Comparison of ENCODE assay signal across 11 mouse cellular contexts in the genomic region with DNA sequence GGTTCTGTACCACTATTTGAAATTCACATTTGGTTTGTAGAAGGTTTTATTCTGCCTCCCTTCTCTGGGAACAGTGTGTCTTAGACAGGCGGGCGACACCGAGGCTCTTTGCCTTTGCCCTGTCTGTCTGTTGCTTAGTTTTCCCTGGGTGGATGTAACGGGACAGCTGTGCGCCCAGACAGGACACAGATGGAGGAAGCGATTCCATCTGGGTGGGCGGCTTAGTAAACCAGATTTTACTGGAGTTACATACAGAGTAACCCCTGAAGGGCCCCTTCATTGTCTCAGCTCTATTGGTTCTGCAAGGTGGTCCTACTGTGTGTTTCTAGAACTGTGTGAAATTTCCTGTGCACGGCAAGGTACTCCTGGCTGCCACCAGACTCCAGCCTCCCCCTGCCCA.
DNase-seq lines count a peak whose midpoint lies in the region; ATAC-seq and TF ChIP-seq lines count a peak whose summit lies in the region.
"Had no signal": no experiment of that assay in that cellular context is flagged by ENCODE, and none has a peak within 500 bp of the region (broad histone marks: within the 10 kb centered on the region; RNA-seq: fewer than 3 reads in every experiment).

No protein-coding gene starts in this region.

- H3K9me3 ChIP-seq in intestine, embryonic 15.5 days, result no peaks in the 10 kb centered on the region
- H3K9me3 ChIP-seq in intestine, postnatal 0 days (ENCODE audit: control insufficient read depth), result no peaks in the 10 kb centered on the region
- no peaks in the 10 kb centered on the region for H3K9me3 ChIP-seq in midbrain, embryonic 14.5 days (ENCODE audit: control insufficient read depth, low read length)
- no peaks in the 10 kb centered on the region for H3K9me3 ChIP-seq in midbrain, embryonic 15.5 days
- no peaks in the 10 kb centered on the region for H3K9me3 ChIP-seq in hindbrain, embryonic 13.5 days
- H3K9me3 ChIP-seq in neural tube, embryonic 13.5 days, result no peaks in the 10 kb centered on the region

- no peak overlapping the region for H3K4me3 ChIP-seq in intestine, embryonic 15.5 days (replicated peaks)
- H3K4me3 ChIP-seq in intestine, postnatal 0 days (ENCODE audit: low read depth, low read length), result no peak overlapping the region
- H3K4me3 ChIP-seq in midbrain, embryonic 14.5 days (replicated peaks; ENCODE audit: low read depth, low read length), result no peak overlapping the region
- H3K4me3 ChIP-seq in midbrain, embryonic 15.5 days, result no peak overlapping the region
- no peak overlapping the region for H3K4me3 ChIP-seq in hindbrain, embryonic 13.5 days
- no peak overlapping the region for H3K4me3 ChIP-seq in neural tube, embryonic 13.5 days

- peak; percentile 13 for DNase-seq in midbrain, embryonic 14.5 days
- DNase-seq in urinary bladder, postnatal 14 days (ENCODE audit: low spot score), result no peak
- no peak for DNase-seq in spleen, postnatal 4 days (ENCODE audit: low spot score in 2 of 2)
- DNase-seq: gastrocnemius, postnatal 25 days; kidney, adult 2 months; thymus, postnatal 14 days had no signal

- no peak for TF ChIP-seq CTCF in intestine, postnatal 0 days (IDR thresholded peaks at IDR 0.05; ENCODE audit: low read depth)

- no peak overlapping the region for H3K4me2 ChIP-seq in intestine, embryonic 15.5 days (replicated peaks)
- H3K4me2 ChIP-seq in intestine, postnatal 0 days (replicated peaks; ENCODE audit: low read depth), result no peak overlapping the region
- no peak overlapping the region for H3K4me2 ChIP-seq in midbrain, embryonic 14.5 days (ENCODE audit: low read length)
- H3K4me2 ChIP-seq in midbrain, embryonic 15.5 days, result no peak overlapping the region
- no peak overlapping the region for H3K4me2 ChIP-seq in hindbrain, embryonic 13.5 days
- H3K4me2 ChIP-seq in neural tube, embryonic 13.5 days, result no peak overlapping the region

- H3K9ac ChIP-seq in intestine, embryonic 15.5 days, result no peak overlapping the region
- H3K9ac ChIP-seq in intestine, postnatal 0 days (ENCODE audit: low read depth, low read length), result no peak overlapping the region
- no peak overlapping the region for H3K9ac ChIP-seq in midbrain, embryonic 14.5 days (replicated peaks; ENCODE audit: low read length)
- H3K9ac ChIP-seq in midbrain, embryonic 15.5 days, result no peak overlapping the region
- no peak overlapping the region for H3K9ac ChIP-seq in hindbrain, embryonic 13.5 days
- no peak overlapping the region for H3K9ac ChIP-seq in neural tube, embryonic 13.5 days

- WGBS in intestine, embryonic 15.5 days, result 44% methylated on average over 8 of the region's 8 CpGs
- WGBS in intestine, postnatal 0 days, result 60% methylated on average over 8 of the region's 8 CpGs
- WGBS in midbrain, embryonic 14.5 days, result 56% methylated on average over 8 of the region's 8 CpGs
- WGBS in midbrain, embryonic 15.5 days, result 59% methylated on average over 8 of the region's 8 CpGs
- WGBS in hindbrain, embryonic 13.5 days, result 56% methylated on average over 8 of the region's 8 CpGs
- WGBS in neural tube, embryonic 13.5 days, result 43% methylated on average over 8 of the region's 8 CpGs

- peak; percentile 63 for ATAC-seq in intestine, embryonic 15.5 days
- no peak for ATAC-seq in intestine, postnatal 0 days
- ATAC-seq in midbrain, embryonic 14.5 days (ENCODE audit: low FRiP score, low TSS enrichment), result no peak
- ATAC-seq in midbrain, embryonic 15.5 days (replicated peaks), result no peak
- ATAC-seq in hindbrain, embryonic 13.5 days (ENCODE audit: low FRiP score), result 0 out of 2 replicates have a peak, but pooled peaks have one; percentile 21
- peak; percentile 63; the same call in 1 of the 2 replicates for ATAC-seq in neural tube, embryonic 13.5 days (ENCODE audit: low read depth)

- H3K36me3 ChIP-seq in intestine, embryonic 15.5 days, result no peaks in the 10 kb centered on the region
- peaks cover 16% of the 10 kb centered on the region; the same call in 1 of the 2 replicates for H3K36me3 ChIP-seq in intestine, postnatal 0 days (ENCODE audit: control insufficient read depth, insufficient read depth)
- H3K36me3 ChIP-seq in midbrain, embryonic 14.5 days (ENCODE audit: control insufficient read depth, insufficient read depth, low read length), result no peaks in the 10 kb centered on the region
- no peaks in the 10 kb centered on the region for H3K36me3 ChIP-seq in midbrain, embryonic 15.5 days (replicated peaks)
- H3K36me3 ChIP-seq in hindbrain, embryonic 13.5 days, result 0 out of 2 replicates have a peak, but pooled peaks cover 2% of the 10 kb centered on the region
- no peaks in the 10 kb centered on the region for H3K36me3 ChIP-seq in neural tube, embryonic 13.5 days

- 0 out of 2 replicates have a peak, but pooled peaks cover 9% of the 10 kb centered on the region for H3K4me1 ChIP-seq in intestine, embryonic 15.5 days (replicated peaks)
- H3K4me1 ChIP-seq in intestine, postnatal 0 days (replicated peaks; ENCODE audit: control insufficient read depth, insufficient read depth, low read length), result no peaks in the 10 kb centered on the region
- H3K4me1 ChIP-seq in midbrain, embryonic 14.5 days (ENCODE audit: control insufficient read depth, insufficient read depth, low read length), result no peaks in the 10 kb centered on the region
- no peaks in the 10 kb centered on the region for H3K4me1 ChIP-seq in midbrain, embryonic 15.5 days
- 0 out of 2 replicates have a peak, but pooled peaks cover 12% of the 10 kb centered on the region for H3K4me1 ChIP-seq in hindbrain, embryonic 13.5 days (replicated peaks)
- peaks cover 14% of the 10 kb centered on the region for H3K4me1 ChIP-seq in neural tube, embryonic 13.5 days (replicated peaks)

- no peaks in the 10 kb centered on the region for H3K27me3 ChIP-seq in intestine, embryonic 15.5 days (replicated peaks)
- no peaks in the 10 kb centered on the region for H3K27me3 ChIP-seq in intestine, postnatal 0 days (replicated peaks; ENCODE audit: control insufficient read depth, insufficient read depth, low read length)
- no peaks in the 10 kb centered on the region for H3K27me3 ChIP-seq in midbrain, embryonic 14.5 days (ENCODE audit: control insufficient read depth, insufficient read depth, low read length)
- H3K27me3 ChIP-seq in midbrain, embryonic 15.5 days (replicated peaks), result no peaks in the 10 kb centered on the region
- H3K27me3 ChIP-seq in hindbrain, embryonic 13.5 days, result no peaks in the 10 kb centered on the region
- H3K27me3 ChIP-seq in neural tube, embryonic 13.5 days, result no peaks in the 10 kb centered on the region

- H3K27ac ChIP-seq in intestine, embryonic 15.5 days, result no peak overlapping the region
- H3K27ac ChIP-seq in intestine, postnatal 0 days (ENCODE audit: low read depth, low read length), result no peak overlapping the region
- no peak overlapping the region for H3K27ac ChIP-seq in midbrain, embryonic 14.5 days (replicated peaks; ENCODE audit: low read depth, low read length)
- no peak overlapping the region for H3K27ac ChIP-seq in midbrain, embryonic 15.5 days
- no peak overlapping the region for H3K27ac ChIP-seq in hindbrain, embryonic 13.5 days
- H3K27ac ChIP-seq in neural tube, embryonic 13.5 days (replicated peaks), result no peak overlapping the region

Comparison
In these comparisons a context has a peak if more than half of its experiments do, and no peak if none do; other contexts are left out.
1. ATAC-seq: peak in intestine, embryonic 15.5 days (single experiment), hindbrain, embryonic 13.5 days (single experiment) and neural tube, embryonic 13.5 days (single experiment); none in intestine, postnatal 0 days (single experiment), midbrain, embryonic 14.5 days (single experiment) and midbrain, embryonic 15.5 days (single experiment).